Mouse (Mus musculus) midbrain, embryonic 11.5 days (tissue): ENCODE measurements around the gene Ccr8. TPM values are rescaled to one million over a fixed set of nuclear protein-coding genes. Genes with fewer than 3 reads are reported as not detected.

Experiments used
- ATAC-seq: fragments of 200-750 bp; cut with Nextera tagmentation; 2 replicates; pipeline ENCODE4 v1.8.0; 2017; ENCODE audit warnings: moderate TSS enrichment, moderate library complexity; ENCODE audit not compliant: low FRiP score
- DNase-seq: peaks from one replicate; pipeline ENCODE4 v3.0.0; 2015; ENCODE audit warnings: low spot score; ENCODE audit errors: missing footprints
- H3K27ac ChIP-seq: fragments of 300-500 bp; sonication (generic); 2 replicates; pipeline ENCODE4 v1.5.1; 2014; ENCODE audit warnings: low read depth, low read length
- H3K27me3 ChIP-seq: fragments of 300-500 bp; sonication (generic); 2 replicates; pipeline ENCODE4 v1.6.1; 2014; ENCODE audit warnings: mild to moderate bottlenecking, low read length, moderate library complexity, mixed read lengths; ENCODE audit not compliant: control insufficient read depth, insufficient read depth
- H3K36me3 ChIP-seq: fragments of 300-500 bp; sonication (generic); 2 replicates; pipeline ENCODE4 v1.6.1; 2014; ENCODE audit warnings: mild to moderate bottlenecking, low read length, moderate library complexity, mixed read lengths; ENCODE audit not compliant: control insufficient read depth, insufficient read depth
- H3K4me1 ChIP-seq: fragments of 300-500 bp; sonication (generic); 2 replicates; pipeline ENCODE4 v1.6.1; 2014; ENCODE audit warnings: low read length; ENCODE audit not compliant: control insufficient read depth, insufficient read depth
- H3K4me2 ChIP-seq: fragments of 300-500 bp; sonication (generic); 2 replicates; pipeline ENCODE4 v1.6.1; 2014; ENCODE audit warnings: mild to moderate bottlenecking, moderate library complexity
- H3K4me3 ChIP-seq: fragments of 300-500 bp; sonication (generic); 2 replicates; pipeline ENCODE4 v1.5.1; 2014; ENCODE audit warnings: low read depth, low read length
- H3K9ac ChIP-seq: fragments of 300-500 bp; sonication (generic); 2 replicates; pipeline ENCODE4 v1.6.1; 2014; ENCODE audit warnings: low read length
- H3K9me3 ChIP-seq: fragments of 300-500 bp; sonication (generic); 2 replicates; pipeline ENCODE4 v1.6.1; 2016; ENCODE audit warnings: low read length; ENCODE audit not compliant: control insufficient read depth
- WGBS: fragments of 180-500 bp; shearing (Covaris S2); extraction: QIAGEN DNeasy Blood & Tissue Kit; methylation state at CpG from one replicate; pipeline ENCODE4 v1.1.7; 2014; 5-methylcytosine and 5-hydroxymethylcytosine counted together
- polyA plus RNA-seq: library from polyadenylated mRNA; unstranded; fragments of >200 nt; fragmentation: Nextera tagmentation; extraction: Ambion mirVana; gene quantifications from 2 replicates; pipeline ENCODE4 v1.2.1, GENCODE M21; 2014

Ccr8 gene
- polyA plus RNA-seq, 1 experiment from 2014 or later, result not detected

DNA sequence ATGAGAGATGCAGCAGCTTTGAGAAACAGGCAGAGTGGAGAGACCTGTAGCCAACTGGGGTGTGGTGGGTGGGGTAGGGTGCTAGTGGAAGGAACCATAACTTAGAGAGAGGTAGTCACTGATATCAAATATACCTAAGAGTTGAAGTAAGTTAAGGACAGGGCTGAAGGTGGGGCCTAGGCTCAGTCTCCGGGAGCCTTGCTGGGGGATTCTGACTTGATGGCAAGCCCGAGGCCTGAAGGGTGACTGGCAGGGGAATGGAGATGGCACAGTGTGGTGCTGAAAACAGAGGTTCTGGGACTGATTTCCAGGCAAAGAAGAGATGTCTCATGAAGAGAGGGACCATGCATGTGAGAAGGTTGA, 22.9 kb downstream of the Ccr8 start:
- WGBS, result 84% methylated on average over 2 of the region's 2 CpGs
- DNase-seq (no peak), ATAC-seq (no peak)
- Histone ChIP-seq H3K4me1 (peaks cover 5% of the 10 kb centered on the region; the same call in 1 of the 2 replicates), H3K9ac (no peak overlapping the region), H3K27ac (no peak overlapping the region), H3K4me2 (no peak overlapping the region), H3K36me3 (no peaks in the 10 kb centered on the region; the same call in 1 of the 2 replicates), H3K27me3 (no peaks in the 10 kb centered on the region), H3K9me3 (no peaks in the 10 kb centered on the region), H3K4me3 (no peak overlapping the region)

GRCm38 (mm10) chr9:120115580-120115979, 23.7 kb downstream of the Ccr8 start:
- ATAC-seq (no peak), DNase-seq (no peak)
- Histone ChIP-seq H3K9me3 (no peaks in the 10 kb centered on the region), H3K36me3 (peaks cover 5% of the 10 kb centered on the region; the same call in 1 of the 2 replicates), H3K27me3 (no peaks in the 10 kb centered on the region), H3K4me1 (peaks cover 5% of the 10 kb centered on the region; the same call in 1 of the 2 replicates), H3K4me2 (no peak overlapping the region), H3K4me3 (no peak overlapping the region), H3K27ac (0 out of 2 replicates have a peak overlapping the region, but pooled peaks have one; percentile 14), H3K9ac (no peak overlapping the region)
- WGBS, result 80% methylated on average over 5 of the region's 5 CpGs

DNA sequence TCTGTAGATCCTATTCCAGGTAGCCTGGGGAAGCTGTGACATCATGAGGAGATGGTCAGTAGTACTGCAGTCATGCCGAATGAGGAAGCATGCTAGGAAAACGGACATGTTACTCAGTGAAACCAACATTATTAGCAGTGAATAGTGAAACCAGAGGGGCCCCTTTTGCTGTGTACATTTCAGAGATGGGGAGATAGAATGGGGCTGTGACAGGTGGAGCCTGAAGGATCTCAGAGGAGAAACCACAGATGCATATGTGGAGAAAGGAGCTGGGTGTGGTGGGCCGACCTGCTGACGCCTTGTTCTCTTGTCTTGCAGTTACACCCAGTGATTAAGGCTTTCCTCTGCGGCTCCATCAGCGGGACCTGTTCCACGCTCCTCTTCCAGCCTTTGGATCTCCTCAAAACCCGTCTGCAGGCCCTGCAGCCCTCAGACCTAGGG, 24.3 kb downstream of the Ccr8 start:
- 0 out of 2 replicates have a peak overlapping the region, but pooled peaks have one; percentile 14 for H3K27ac ChIP-seq
- 90% methylated on average over 8 of the region's 8 CpGs for WGBS
- no peaks in the 10 kb centered on the region for H3K27me3 ChIP-seq
- no peak overlapping the region for H3K9ac ChIP-seq
- no peaks in the 10 kb centered on the region for H3K9me3 ChIP-seq
- H3K4me3 ChIP-seq, result no peak overlapping the region
- no peak for ATAC-seq
- H3K4me2 ChIP-seq, result no peak overlapping the region
- no peak for DNase-seq
- H3K4me1 ChIP-seq, result peaks cover under 1% of the 10 kb centered on the region; the same call in 1 of the 2 replicates
- peaks cover 5% of the 10 kb centered on the region; the same call in 1 of the 2 replicates for H3K36me3 ChIP-seq

DNA sequence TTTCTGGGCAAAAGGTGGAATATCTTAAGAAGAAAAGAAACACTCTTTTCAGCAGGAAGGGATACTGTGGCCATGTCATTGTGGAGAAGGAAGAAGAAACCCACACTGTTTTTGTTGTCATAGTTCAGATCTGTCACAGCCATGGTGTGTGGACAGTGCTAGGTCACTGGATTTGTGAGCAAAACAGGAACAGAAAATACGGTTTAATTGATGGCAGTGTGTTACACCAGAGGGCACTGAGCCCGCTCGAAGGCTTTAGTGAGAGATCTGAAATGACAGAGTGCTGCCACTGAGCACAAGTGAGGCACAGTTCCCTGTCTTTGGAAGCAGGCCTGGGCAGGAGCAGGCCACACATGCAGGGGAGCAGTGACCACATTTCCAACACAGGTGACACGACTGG, 26.3 kb downstream of the Ccr8 start:
- H3K27me3 ChIP-seq, result no peaks in the 10 kb centered on the region
- no peak overlapping the region for H3K27ac ChIP-seq
- no peaks in the 10 kb centered on the region for H3K9me3 ChIP-seq
- H3K4me2 ChIP-seq, result no peak overlapping the region
- no peak overlapping the region for H3K4me3 ChIP-seq
- peaks cover 5% of the 10 kb centered on the region; the same call in 1 of the 2 replicates for H3K36me3 ChIP-seq
- no peak for ATAC-seq
- H3K9ac ChIP-seq, result no peak overlapping the region
- 87% methylated on average over 4 of the region's 4 CpGs for WGBS
- H3K4me1 ChIP-seq, result no peaks in the 10 kb centered on the region
- DNase-seq, result peak; percentile 57

GRCm38 (mm10) chr9:120120503-120120902, 28.6 kb downstream of the Ccr8 start:
- peaks cover 5% of the 10 kb centered on the region; the same call in 1 of the 2 replicates for H3K36me3 ChIP-seq
- H3K27ac ChIP-seq, result no peak overlapping the region
- no peak overlapping the region for H3K9ac ChIP-seq
- H3K27me3 ChIP-seq, result no peaks in the 10 kb centered on the region
- no peak overlapping the region for H3K4me3 ChIP-seq
- DNase-seq (peak; percentile 17), ATAC-seq (no peak)
- 94% methylated on average over 7 of the region's 7 CpGs for WGBS
- no peak overlapping the region for H3K4me2 ChIP-seq
- H3K4me1 ChIP-seq, result no peaks in the 10 kb centered on the region
- no peaks in the 10 kb centered on the region for H3K9me3 ChIP-seq

- DNase-seq (no peak), ATAC-seq (peak; percentile 36; the same call in 1 of the 2 replicates)
- no peaks in the 10 kb centered on the region for H3K9me3 ChIP-seq
- peak overlapping the region; percentile 100 for H3K4me3 ChIP-seq
- no peak overlapping the region for H3K27ac ChIP-seq
- peak overlapping the region; percentile 56 for H3K4me2 ChIP-seq
- H3K9ac ChIP-seq, result peak overlapping the region; percentile 68
- H3K36me3 ChIP-seq, result peaks cover 16% of the 10 kb centered on the region
- H3K27me3 ChIP-seq, result no peaks in the 10 kb centered on the region
- H3K4me1 ChIP-seq, result peaks cover 9% of the 10 kb centered on the region; the same call in 1 of the 2 replicates
- WGBS, result 63% methylated on average over 11 of the region's 11 CpGs
Observed at GRCm38 (mm10) chr9:120126868-120127267, 35.0 kb downstream of the Ccr8 start.

DNA sequence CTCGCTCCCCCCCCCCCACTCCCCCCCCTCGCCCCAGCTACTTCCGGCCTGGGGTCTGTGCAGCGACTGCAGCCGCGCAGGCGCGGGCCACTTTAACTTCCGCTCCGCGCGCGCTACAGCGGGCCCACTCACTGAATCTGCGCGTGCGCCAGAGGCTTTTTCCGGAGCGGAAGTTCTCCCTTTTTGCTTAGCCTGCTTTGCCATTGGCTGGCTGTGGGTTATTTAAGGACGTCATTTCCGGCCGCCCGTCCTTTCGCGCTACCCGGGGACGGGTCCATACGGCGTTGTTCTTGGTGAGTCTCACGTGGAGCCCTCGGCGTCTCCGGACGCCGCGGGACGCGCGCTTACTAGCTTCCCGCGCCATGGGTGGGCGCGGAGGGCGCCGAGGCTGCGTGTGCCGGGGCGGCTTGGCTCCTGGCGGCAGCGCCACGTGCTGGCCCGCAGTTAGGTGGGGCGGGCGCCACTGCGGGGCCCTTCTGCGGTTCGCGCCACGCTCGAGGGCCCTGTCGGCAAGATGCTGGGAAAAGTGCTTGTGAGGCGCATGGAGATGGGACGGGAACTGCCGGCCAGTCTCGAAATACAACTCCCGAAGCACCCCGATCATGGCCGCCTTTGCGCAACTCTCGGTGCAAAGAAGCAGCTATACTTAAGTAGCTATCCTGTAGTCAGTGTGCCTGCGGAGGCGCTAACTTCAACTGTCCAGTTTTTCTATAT, 35.8 kb downstream of the Ccr8 start, which contains the start of gene Rpsa:
Rpsa (plus strand) TSS at position 152 of the 714 bp plus-strand sequence.
- H3K4me3 ChIP-seq, result peak within 1 kb of the TSS; percentile 100
- ATAC-seq (peak; percentile 96), DNase-seq (peak; percentile 99)
- no peaks in the 10 kb centered on the region for H3K27me3 ChIP-seq
- under 1% methylated on average over 72 of the region's 72 CpGs for WGBS
- peak within 1 kb of the TSS; percentile 100 for H3K9ac ChIP-seq
- peak within 1 kb of the TSS; percentile 69 for H3K27ac ChIP-seq
- H3K4me1 ChIP-seq, result peaks cover 9% of the 10 kb centered on the region; the same call in 1 of the 2 replicates
- no peaks in the 10 kb centered on the region for H3K9me3 ChIP-seq
- H3K36me3 ChIP-seq, result peaks cover 18% of the 10 kb centered on the region
- H3K4me2 ChIP-seq, result peak within 1 kb of the TSS; percentile 58

- peaks cover 9% of the 10 kb centered on the region; the same call in 1 of the 2 replicates for H3K4me1 ChIP-seq
- H3K27me3 ChIP-seq, result no peaks in the 10 kb centered on the region
- no peaks in the 10 kb centered on the region for H3K9me3 ChIP-seq
- H3K36me3 ChIP-seq, result peaks cover 18% of the 10 kb centered on the region
- WGBS, result 75% methylated on average over 10 of the region's 10 CpGs
- H3K27ac ChIP-seq, result no peak overlapping the region
- ATAC-seq, result no peak
- peak; percentile 41 for DNase-seq
- H3K4me3 ChIP-seq, result peak overlapping the region; percentile 100
- peak overlapping the region; percentile 100 for H3K9ac ChIP-seq
- peak overlapping the region; percentile 58 for H3K4me2 ChIP-seq
Observed at GRCm38 (mm10) chr9:120129276-120129675, 37.4 kb downstream of the Ccr8 start.

GRCm38 (mm10) chr9:120131784-120132288, 39.9 kb downstream of the Ccr8 start:
- peak; percentile 84 for DNase-seq
- H3K27ac ChIP-seq, result no peak overlapping the region
- ATAC-seq, result no peak
- no peak overlapping the region for H3K4me2 ChIP-seq
- WGBS, result 88% methylated on average over 3 of the region's 3 CpGs
- H3K4me3 ChIP-seq, result no peak overlapping the region
- H3K9ac ChIP-seq, result no peak overlapping the region
- H3K4me1 ChIP-seq, result peaks cover 9% of the 10 kb centered on the region; the same call in 1 of the 2 replicates
- H3K9me3 ChIP-seq, result no peaks in the 10 kb centered on the region
- peaks cover 18% of the 10 kb centered on the region for H3K36me3 ChIP-seq
- no peaks in the 10 kb centered on the region for H3K27me3 ChIP-seq
